Mouse (Mus musculus): ENCODE measurements around the gene Clic4. TPM values are rescaled to one million over a fixed set of nuclear protein-coding genes. Genes with fewer than 3 reads are reported as not detected.

Gene Clic4
- total RNA-seq, 2 experiments from 2014 or later: 251 to 264 TPM

GRCm38 (mm10) chr4:135241669-135242068 lies 30.9 kb downstream of the Clic4 start:
- DNase-seq: no peak
- intact Hi-C loops (cut with DNase I): no loop called here

- intact Hi-C loops (cut with DNase I): no loop called here
- no peak for DNase-seq
Measured at GRCm38 (mm10) chr4:135241106-135241505, 31.5 kb downstream of the Clic4 start.

GRCm38 (mm10) chr4:135240329-135240728 lies 32.3 kb downstream of the Clic4 start:
- intact Hi-C loops (cut with DNase I): no loop called here

GRCm38 (mm10) chr4:135238706-135239510 lies 33.7 kb downstream of the Clic4 start:
- DNase-seq: no peak
- intact Hi-C loops (cut with DNase I): no loop called here

More at GRCm38 (mm10) chr4:135240329-135240728, 32.3 kb downstream of the Clic4 start:
- no peak for DNase-seq

- DNase-seq: no peak
- intact Hi-C loops (cut with DNase I): no loop called here
Measured at GRCm38 (mm10) chr4:135236658-135237057, 36.0 kb downstream of the Clic4 start.

- no peak for DNase-seq
- intact Hi-C loops (cut with DNase I): no loop called here
Measured at GRCm38 (mm10) chr4:135235546-135235945, 37.1 kb downstream of the Clic4 start.

GRCm38 (mm10) chr4:135232563-135232962 lies 40.1 kb downstream of the Clic4 start:
- intact Hi-C loops (cut with DNase I): no loop called here
- DNase-seq: no peak

GRCm38 (mm10) chr4:135231543-135231942 lies 41.1 kb downstream of the Clic4 start:
- no peak for DNase-seq
- intact Hi-C loops (cut with DNase I): no loop called here

- intact Hi-C loops (cut with DNase I): no loop called here
- DNase-seq: no peak
Measured at GRCm38 (mm10) chr4:135231136-135231535, 41.5 kb downstream of the Clic4 start.

- intact Hi-C loops (cut with DNase I): no loop called here
- DNase-seq: no peak
Measured at GRCm38 (mm10) chr4:135230661-135231060, 42.0 kb downstream of the Clic4 start.

GRCm38 (mm10) chr4:135229871-135230270 lies 42.7 kb downstream of the Clic4 start:
- no peak for DNase-seq
- intact Hi-C loops (cut with DNase I): no loop called here

GRCm38 (mm10) chr4:135228136-135228535 lies 44.5 kb downstream of the Clic4 start:
- DNase-seq: no peak
- intact Hi-C loops (cut with DNase I): no loop called here

GRCm38 (mm10) chr4:135226008-135226667 lies 46.5 kb downstream of the Clic4 start:
- intact Hi-C loops (cut with DNase I): loop anchor here (2.0 kb wide), 1 partner anchor 45 kb away; no protein-coding TSS in a partner anchor
- no peak for DNase-seq

- DNase-seq: no peak
- intact Hi-C loops (cut with DNase I): no loop called here
Measured at GRCm38 (mm10) chr4:135223808-135224207, 48.8 kb downstream of the Clic4 start.

GRCm38 (mm10) chr4:135221632-135222407 lies 50.8 kb downstream of the Clic4 start:
- DNase-seq: no peak
- intact Hi-C loops (cut with DNase I): no loop called here

GRCm38 (mm10) chr4:135220641-135221040 lies 52.0 kb downstream of the Clic4 start:
- no peak for DNase-seq
- intact Hi-C loops (cut with DNase I): loop anchor here (1.0 kb wide), 1 partner anchor 98 kb away; no protein-coding TSS in a partner anchor

GRCm38 (mm10) chr4:135219652-135220051 lies 53.0 kb downstream of the Clic4 start:
- intact Hi-C loops (cut with DNase I): loop anchor here (1.0 kb wide), 1 partner anchor 99 kb away; no protein-coding TSS in a partner anchor
- peak; percentile 84 to 90 for DNase-seq

- DNase-seq: no peak
- intact Hi-C loops (cut with DNase I): no loop called here
Measured at GRCm38 (mm10) chr4:135209846-135210245, 62.8 kb downstream of the Clic4 start.

GRCm38 (mm10) chr4:135205711-135206600 lies 66.7 kb downstream of the Clic4 start:
- DNase-seq: peak; percentile 89 to 91
- intact Hi-C loops (cut with DNase I): loop anchor here (1.0 to 2.0 kb wide), 4 partner anchors 55 to 260 kb away; no protein-coding TSS in a partner anchor

GRCm38 (mm10) chr4:135205254-135205653 lies 67.4 kb downstream of the Clic4 start:
- no peak for DNase-seq
- intact Hi-C loops (cut with DNase I): loop anchor here (2.0 kb wide), 1 partner anchor 138 kb away; no protein-coding TSS in a partner anchor

Data from heart, postnatal 14 days (tissue).